Mouse (Mus musculus): ENCODE results near the gene Tmem102.

Gene Tmem102

DNA sequence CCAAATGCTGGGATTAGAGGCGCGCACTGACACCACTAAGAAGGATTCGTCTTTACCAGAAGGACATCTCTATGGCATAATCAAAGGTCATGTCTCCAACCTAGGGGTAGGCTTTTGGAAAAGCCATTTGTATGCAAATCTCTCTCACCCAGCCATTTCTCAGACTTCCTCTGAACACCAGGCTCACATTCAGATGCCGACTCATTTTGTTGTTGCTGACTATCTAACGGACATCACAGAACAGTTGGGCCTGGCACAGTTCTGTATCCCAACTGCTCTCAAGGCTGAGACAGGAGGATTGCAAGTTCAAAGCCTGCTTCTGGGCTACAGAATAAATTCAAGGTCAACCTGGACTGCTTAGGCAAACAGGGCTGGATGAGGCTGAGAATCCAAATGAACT is 18.1 kb downstream of the Tmem102 start:
- TF ChIP-seq POU5F1 (IDR thresholded peaks at IDR 0.05; ENCODE audit: borderline replicate concordance, low read length) (no peak), NANOG (IDR thresholded peaks at IDR 0.05; ENCODE audit: borderline replicate concordance, low read length) (no peak), CTCF (conservative IDR thresholded peaks at IDR 0.05; ENCODE audit: low read length) (no peak)
- 0 out of 2 replicates have a peak overlapping the region, but pooled peaks have one; percentile 10 for H3K4me3 ChIP-seq (replicated peaks; ENCODE audit: low read length)
- peaks cover 71% of the 10 kb centered on the region for H3K4me1 ChIP-seq (replicated peaks; ENCODE audit: low read depth, low read length)
- no peaks in the 10 kb centered on the region for H3K9me3 ChIP-seq (ENCODE audit: low read length)
- H3K27me3 ChIP-seq (ENCODE audit: insufficient read depth, low read length) = peaks cover 8% of the 10 kb centered on the region
- H3K36me3 ChIP-seq (ENCODE audit: insufficient read depth, low read length) = no peaks in the 10 kb centered on the region

DNA sequence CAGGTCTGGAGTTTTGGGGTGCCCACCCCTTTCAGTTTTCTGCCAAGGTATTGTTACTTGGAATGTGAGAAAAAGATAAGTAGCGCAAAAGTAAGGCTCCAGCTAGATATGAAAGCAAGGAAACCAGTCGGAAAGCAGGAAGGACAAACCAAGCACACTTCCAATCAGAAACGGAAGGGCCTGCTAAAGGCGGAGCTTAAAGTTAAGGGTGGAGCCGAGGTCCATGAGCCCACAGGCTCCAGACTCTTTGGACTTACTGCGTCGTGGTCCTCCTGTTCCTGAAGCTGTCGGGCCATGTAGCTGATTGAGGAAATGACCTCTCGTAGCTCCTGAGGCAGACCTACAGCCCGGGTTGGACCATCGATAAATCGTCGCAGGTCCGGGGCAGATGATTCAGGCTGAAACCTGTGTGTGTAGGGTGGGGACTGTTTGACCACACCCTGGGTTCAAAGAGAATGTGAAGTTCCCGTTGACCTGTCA is 20.6 kb downstream of the Tmem102 start:
- no peaks in the 10 kb centered on the region for H3K36me3 ChIP-seq (ENCODE audit: insufficient read depth, low read length)
- TF ChIP-seq CTCF (conservative IDR thresholded peaks at IDR 0.05; ENCODE audit: low read length) = no peak
- TF ChIP-seq NANOG (IDR thresholded peaks at IDR 0.05; ENCODE audit: borderline replicate concordance, low read length) = no peak
- TF ChIP-seq POU5F1 (IDR thresholded peaks at IDR 0.05; ENCODE audit: borderline replicate concordance, low read length) = no peak
- H3K27me3 ChIP-seq (ENCODE audit: insufficient read depth, low read length) = peaks cover 10% of the 10 kb centered on the region
- H3K9me3 ChIP-seq (ENCODE audit: low read length) = no peaks in the 10 kb centered on the region
- H3K4me3 ChIP-seq (replicated peaks; ENCODE audit: low read length) = peak overlapping the region; percentile 67
- peaks cover 86% of the 10 kb centered on the region for H3K4me1 ChIP-seq (replicated peaks; ENCODE audit: low read depth, low read length)

DNA sequence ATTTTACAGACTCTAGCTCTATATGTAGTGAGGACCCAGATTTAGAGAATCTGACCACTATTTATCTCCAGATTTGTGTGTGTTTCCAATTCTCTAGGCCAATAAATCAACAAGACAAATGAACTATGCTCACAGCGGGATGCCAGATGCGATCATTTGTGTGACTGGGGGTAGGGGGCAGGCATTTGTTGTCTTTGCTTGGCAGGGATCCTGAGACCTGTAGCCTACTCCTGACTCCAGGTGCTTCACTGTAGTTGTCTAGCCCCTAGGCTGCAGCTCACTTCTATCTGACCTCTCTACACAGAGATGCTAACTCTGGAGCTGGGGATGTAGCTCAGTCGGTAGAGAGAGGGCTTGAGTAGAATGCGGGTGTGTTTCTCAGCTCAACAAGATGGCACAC is 23.6 kb downstream of the Tmem102 start:
- Histone ChIP-seq H3K27me3 (ENCODE audit: insufficient read depth, low read length) (peaks cover 38% of the 10 kb centered on the region), H3K4me3 (replicated peaks; ENCODE audit: low read length) (no peak overlapping the region), H3K4me1 (replicated peaks; ENCODE audit: low read depth, low read length) (peaks cover 91% of the 10 kb centered on the region), H3K9me3 (ENCODE audit: low read length) (no peaks in the 10 kb centered on the region), H3K36me3 (ENCODE audit: insufficient read depth, low read length) (no peaks in the 10 kb centered on the region)
- TF ChIP-seq CTCF (conservative IDR thresholded peaks at IDR 0.05; ENCODE audit: low read length) = no peak
- TF ChIP-seq NANOG (IDR thresholded peaks at IDR 0.05; ENCODE audit: borderline replicate concordance, low read length) = peak; percentile 41; the same call in 1 of the 2 replicates

DNA sequence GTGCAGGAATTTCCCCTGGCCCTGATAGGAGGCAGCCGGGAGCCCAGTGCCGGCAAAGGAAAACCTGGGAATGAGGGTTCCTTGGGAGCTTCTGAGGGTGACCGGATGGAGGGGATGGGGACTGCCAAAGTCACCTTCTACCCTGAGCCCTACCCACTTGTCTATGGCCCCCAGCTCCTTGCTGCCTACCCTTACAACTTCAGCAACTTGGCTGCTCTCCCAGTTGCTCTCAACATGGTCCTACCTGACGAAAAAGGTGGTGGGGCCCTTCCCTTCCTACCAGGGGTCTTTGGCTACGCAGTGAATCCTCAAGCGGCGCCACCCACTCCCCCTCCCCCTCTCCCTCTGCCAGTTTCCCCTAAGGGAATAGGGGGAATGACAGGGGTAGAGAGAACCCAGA is 26.4 kb downstream of the Tmem102 start:
- no peaks in the 10 kb centered on the region for H3K9me3 ChIP-seq (ENCODE audit: low read length)
- H3K4me3 ChIP-seq (replicated peaks; ENCODE audit: low read length) = no peak overlapping the region
- peaks cover 50% of the 10 kb centered on the region for H3K27me3 ChIP-seq (ENCODE audit: insufficient read depth, low read length)
- peaks cover 88% of the 10 kb centered on the region for H3K4me1 ChIP-seq (replicated peaks; ENCODE audit: low read depth, low read length)
- no peak for TF ChIP-seq POU5F1 (IDR thresholded peaks at IDR 0.05; ENCODE audit: borderline replicate concordance, low read length)
- no peak for TF ChIP-seq NANOG (IDR thresholded peaks at IDR 0.05; ENCODE audit: borderline replicate concordance, low read length)
- no peak for TF ChIP-seq CTCF (conservative IDR thresholded peaks at IDR 0.05; ENCODE audit: low read length)
- H3K36me3 ChIP-seq (ENCODE audit: insufficient read depth, low read length) = no peaks in the 10 kb centered on the region

DNA sequence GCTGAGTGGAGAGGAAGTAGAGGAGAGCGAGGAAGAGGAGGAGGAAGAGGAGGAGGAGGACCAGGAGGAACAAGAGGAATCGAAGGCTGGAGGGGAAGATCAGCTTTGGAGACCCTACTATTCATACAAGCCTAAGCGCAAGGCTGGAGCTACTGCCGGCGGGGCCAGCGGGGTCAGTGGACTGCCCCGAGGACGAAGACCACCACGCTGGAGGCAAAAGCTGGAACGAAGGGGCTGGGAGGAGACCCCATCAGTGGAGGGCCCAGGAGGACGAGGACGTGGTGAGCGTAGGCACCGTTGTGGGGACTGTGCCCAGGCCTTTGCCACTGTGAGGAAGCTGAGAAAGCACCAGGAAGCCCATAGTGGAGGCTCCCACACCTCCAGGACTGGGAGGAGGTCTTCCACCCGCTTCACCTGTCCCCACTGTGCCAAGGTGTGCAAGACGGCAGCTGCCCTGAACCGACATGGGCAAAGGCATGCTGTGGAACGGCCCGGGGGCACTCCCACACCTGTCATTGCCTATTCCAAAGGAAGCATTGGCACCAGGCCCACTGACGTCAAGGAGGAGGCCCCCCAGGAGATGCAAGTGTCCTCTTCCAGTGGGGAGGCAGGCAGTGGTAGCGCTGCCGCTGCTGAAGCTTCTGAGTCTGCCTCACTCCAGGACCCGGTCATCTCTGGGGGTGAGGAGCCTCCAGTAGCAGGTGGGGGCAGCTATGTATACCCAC is 27.0 kb downstream of the Tmem102 start:
- Histone ChIP-seq H3K36me3 (ENCODE audit: insufficient read depth, low read length) (no peaks in the 10 kb centered on the region), H3K27me3 (ENCODE audit: insufficient read depth, low read length) (peaks cover 50% of the 10 kb centered on the region), H3K4me3 (replicated peaks; ENCODE audit: low read length) (peak overlapping the region; percentile 49), H3K9me3 (ENCODE audit: low read length) (no peaks in the 10 kb centered on the region), H3K4me1 (replicated peaks; ENCODE audit: low read depth, low read length) (peaks cover 83% of the 10 kb centered on the region)
- TF ChIP-seq CTCF (conservative IDR thresholded peaks at IDR 0.05; ENCODE audit: low read length) (no peak), POU5F1 (IDR thresholded peaks at IDR 0.05; ENCODE audit: borderline replicate concordance, low read length) (no peak), NANOG (IDR thresholded peaks at IDR 0.05; ENCODE audit: borderline replicate concordance, low read length) (no peak)

DNA sequence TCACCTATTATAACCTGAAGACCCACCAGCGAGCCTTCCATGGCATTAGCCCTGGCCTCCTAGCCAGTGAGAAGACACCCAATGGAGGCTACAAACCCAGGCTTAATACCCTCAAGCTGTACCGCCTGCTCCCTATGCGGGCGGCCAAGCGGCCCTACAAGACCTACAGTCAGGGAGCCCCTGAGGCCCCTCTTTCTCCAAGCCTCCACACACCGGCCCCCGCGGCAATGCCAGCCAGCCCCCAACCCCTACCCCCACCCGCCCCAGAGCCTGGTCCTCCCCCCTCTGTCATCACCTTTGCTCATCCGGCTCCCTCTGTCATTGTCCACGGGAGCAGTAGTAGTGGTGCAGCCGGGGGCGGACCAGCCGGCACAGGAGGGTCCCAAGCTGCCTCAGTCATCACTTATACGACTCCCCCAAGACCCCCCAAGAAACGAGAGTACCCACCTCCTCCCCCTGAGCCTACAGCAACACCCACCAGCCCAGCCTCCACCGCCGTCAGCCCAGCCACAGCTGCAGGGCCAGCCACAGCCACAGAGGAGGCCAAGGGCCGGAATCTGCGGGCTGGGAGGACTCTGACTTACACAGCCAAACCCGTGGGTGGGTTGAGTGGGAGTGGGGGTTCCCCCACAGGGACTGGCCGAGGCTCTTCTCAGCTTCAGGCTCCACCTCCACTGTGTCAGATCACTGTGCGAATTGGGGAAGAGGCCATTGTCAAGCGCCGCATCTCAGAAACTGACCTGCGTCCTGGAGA is 27.7 kb downstream of the Tmem102 start:
- Histone ChIP-seq H3K36me3 (ENCODE audit: insufficient read depth, low read length) (no peaks in the 10 kb centered on the region), H3K9me3 (ENCODE audit: low read length) (no peaks in the 10 kb centered on the region), H3K4me1 (replicated peaks; ENCODE audit: low read depth, low read length) (peaks cover 78% of the 10 kb centered on the region), H3K4me3 (replicated peaks; ENCODE audit: low read length) (peak overlapping the region; percentile 49), H3K27me3 (ENCODE audit: insufficient read depth, low read length) (peaks cover 50% of the 10 kb centered on the region)
- TF ChIP-seq NANOG (IDR thresholded peaks at IDR 0.05; ENCODE audit: borderline replicate concordance, low read length) = no peak
- no peak for TF ChIP-seq POU5F1 (IDR thresholded peaks at IDR 0.05; ENCODE audit: borderline replicate concordance, low read length)
- TF ChIP-seq CTCF (conservative IDR thresholded peaks at IDR 0.05; ENCODE audit: low read length) = no peak

DNA sequence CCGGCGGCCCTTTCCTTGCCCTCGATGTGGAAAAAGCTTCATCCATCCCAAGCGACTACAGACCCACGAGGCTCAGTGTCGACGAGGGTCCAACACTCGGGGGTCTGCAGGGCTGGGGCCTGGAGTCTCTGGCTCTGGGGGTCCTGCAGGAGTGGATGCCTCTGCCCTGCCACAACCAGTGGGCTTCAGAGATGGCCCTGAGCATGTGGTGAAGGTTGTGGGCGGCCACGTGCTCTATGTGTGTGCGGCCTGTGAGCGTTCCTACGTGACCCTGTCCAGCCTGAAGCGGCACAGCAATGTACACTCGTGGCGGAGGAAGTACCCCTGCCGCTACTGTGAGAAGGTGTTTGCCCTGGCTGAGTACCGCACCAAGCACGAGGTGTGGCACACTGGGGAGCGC is 28.9 kb downstream of the Tmem102 start:
- Histone ChIP-seq H3K9me3 (ENCODE audit: low read length) (no peaks in the 10 kb centered on the region), H3K4me3 (replicated peaks; ENCODE audit: low read length) (peak overlapping the region; percentile 63), H3K36me3 (ENCODE audit: insufficient read depth, low read length) (no peaks in the 10 kb centered on the region), H3K4me1 (replicated peaks; ENCODE audit: low read depth, low read length) (peaks cover 66% of the 10 kb centered on the region), H3K27me3 (ENCODE audit: insufficient read depth, low read length) (peaks cover 50% of the 10 kb centered on the region)
- TF ChIP-seq CTCF (conservative IDR thresholded peaks at IDR 0.05; ENCODE audit: low read length) = no peak

DNA sequence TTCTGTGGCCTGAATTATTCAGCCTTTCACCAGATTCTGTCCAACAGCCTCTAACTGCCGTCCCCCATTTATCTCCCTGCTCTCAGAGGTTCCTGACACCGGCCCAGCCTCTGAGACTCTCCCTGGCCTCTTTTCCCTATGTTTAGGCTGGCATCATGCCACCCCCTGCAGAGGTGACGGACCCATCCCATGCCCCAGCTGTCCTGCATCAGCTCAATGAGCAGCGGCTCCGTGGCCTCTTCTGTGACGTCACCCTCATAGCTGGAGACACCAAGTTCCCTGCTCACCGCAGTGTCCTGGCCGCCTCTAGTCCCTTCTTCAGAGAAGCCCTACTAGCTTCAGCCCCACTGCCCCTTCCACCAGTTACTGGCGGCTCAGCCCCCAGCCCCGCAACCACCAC is 29.7 kb downstream of the Tmem102 start:
- H3K4me3 ChIP-seq (replicated peaks; ENCODE audit: low read length) = peak overlapping the region; percentile 63
- H3K4me1 ChIP-seq (replicated peaks; ENCODE audit: low read depth, low read length) = peaks cover 60% of the 10 kb centered on the region
- peaks cover 49% of the 10 kb centered on the region for H3K27me3 ChIP-seq (ENCODE audit: insufficient read depth, low read length)
- TF ChIP-seq POU5F1 (IDR thresholded peaks at IDR 0.05; ENCODE audit: borderline replicate concordance, low read length) = no peak
- TF ChIP-seq CTCF (conservative IDR thresholded peaks at IDR 0.05; ENCODE audit: low read length) = no peak
- TF ChIP-seq NANOG (IDR thresholded peaks at IDR 0.05; ENCODE audit: borderline replicate concordance, low read length) = no peak
- H3K9me3 ChIP-seq (ENCODE audit: low read length) = no peaks in the 10 kb centered on the region
- no peaks in the 10 kb centered on the region for H3K36me3 ChIP-seq (ENCODE audit: insufficient read depth, low read length)
